In the genomic region with DNA sequence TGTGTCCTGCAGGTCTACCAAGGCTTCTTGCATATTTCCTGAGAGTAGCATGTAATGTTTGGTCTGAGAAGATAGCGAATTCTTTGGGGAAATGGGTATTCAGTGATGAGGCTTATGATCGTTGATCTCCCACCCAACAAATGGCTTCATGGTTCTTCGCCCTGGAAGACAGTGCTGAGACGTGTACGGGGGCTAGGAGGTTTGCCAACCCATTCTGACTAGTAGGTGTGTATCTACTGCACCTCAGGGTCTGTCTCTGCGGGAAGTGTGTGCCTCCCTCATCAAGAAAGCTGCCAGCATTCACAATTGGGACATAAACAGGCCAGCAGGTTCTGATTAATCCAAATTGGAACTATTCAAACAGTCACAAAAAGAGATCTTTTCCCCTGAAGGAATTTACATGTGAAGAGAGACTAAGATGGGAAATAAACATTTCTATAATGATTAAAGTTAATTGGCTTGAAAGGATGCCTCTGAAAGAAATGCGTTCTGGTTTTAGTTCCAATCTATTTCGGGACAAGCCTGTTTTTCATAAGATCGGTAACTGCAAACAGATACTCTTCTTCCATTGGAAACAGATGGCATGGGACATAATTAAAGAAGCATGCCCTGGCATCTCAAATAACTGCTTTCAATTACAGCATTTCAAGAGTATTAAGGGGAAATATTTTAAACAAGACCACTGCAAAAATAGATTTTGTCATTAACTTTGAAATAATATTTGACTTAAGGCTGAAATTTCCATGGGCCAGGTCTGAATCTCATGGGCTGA, we compare ENCODE assay signal across 24 mouse cellular contexts. TPM values are rescaled to one million over a fixed set of nuclear protein-coding genes. Genes with fewer than 3 reads are reported as not detected.
DNase-seq lines count a peak whose midpoint lies in the region; ATAC-seq and TF ChIP-seq lines count a peak whose summit lies in the region.
"Had no signal": no experiment of that assay in that cellular context is flagged by ENCODE, and none has a peak within 500 bp of the region (broad histone marks: within the 10 kb centered on the region; RNA-seq: fewer than 3 reads in every experiment).

No protein-coding gene starts in this region.

- H3K9me3 ChIP-seq in forebrain, embryonic 15.5 days, result no peaks in the 10 kb centered on the region
- H3K9me3 ChIP-seq in forebrain, embryonic 12.5 days, result no peaks in the 10 kb centered on the region

- DNase-seq in right cerebral cortex, postnatal 4 days, result peak; percentile 4
- DNase-seq in right cerebral cortex, adult 2 months (ENCODE audit: low spot score in 2 of 2), result no peak
- DNase-seq in kidney, adult 8-10 months, result no peak
- no peak for DNase-seq in heart, adult 8-10 months (ENCODE audit: low spot score)
- DNase-seq in adrenal gland, postnatal 4 days (ENCODE audit: low spot score in 2 of 2), result no peak
- DNase-seq: adrenal gland, postnatal 10 days; cerebellum, adult 8-10 months; gastrocnemius, postnatal 14 days; heart, adult 2 months; lung, adult 2 months had no signal

- no peaks in the 10 kb centered on the region for H3K36me3 ChIP-seq in forebrain, embryonic 15.5 days
- no peaks in the 10 kb centered on the region for H3K36me3 ChIP-seq in forebrain, embryonic 12.5 days (replicated peaks)

- no peak overlapping the region for H3K9ac ChIP-seq in forebrain, embryonic 15.5 days (replicated peaks)
- no peak overlapping the region for H3K9ac ChIP-seq in forebrain, embryonic 12.5 days
- H3K9ac ChIP-seq: hindbrain, embryonic 14.5 days had no signal

- H3K27me3 ChIP-seq in forebrain, embryonic 15.5 days, result no peaks in the 10 kb centered on the region
- H3K27me3 ChIP-seq in forebrain, embryonic 12.5 days, result no peaks in the 10 kb centered on the region

- peak overlapping the region; percentile 17; the same call in 1 of the 2 replicates for H3K27ac ChIP-seq in forebrain, embryonic 15.5 days (replicated peaks)
- H3K27ac ChIP-seq in forebrain, embryonic 12.5 days, result no peak overlapping the region
- peak overlapping the region; percentile 24 for H3K27ac ChIP-seq in embryonic fibroblast, embryonic 13.5 days (ENCODE audit: insufficient read depth, low read length)
- H3K27ac ChIP-seq: heart, adult 2 months; hindbrain, embryonic 14.5 days; kidney, postnatal 0 days; macrophage had no signal

- no peak for TF ChIP-seq CTCF in embryonic fibroblast, embryonic 13.5 days (IDR thresholded peaks at IDR 0.05; ENCODE audit: borderline replicate concordance, insufficient read depth, low read length)

- H3K4me2 ChIP-seq in forebrain, embryonic 15.5 days (replicated peaks), result no peak overlapping the region
- no peak overlapping the region for H3K4me2 ChIP-seq in forebrain, embryonic 12.5 days
- H3K4me2 ChIP-seq: hindbrain, embryonic 14.5 days; liver, embryonic 11.5 days; midbrain, embryonic 11.5 days had no signal

- 49% methylated on average over 9 of the region's 9 CpGs for WGBS in forebrain, embryonic 15.5 days
- WGBS in forebrain, embryonic 12.5 days, result 68% methylated on average over 9 of the region's 9 CpGs

- ATAC-seq in forebrain, embryonic 15.5 days (replicated peaks), result no peak
- no peak for ATAC-seq in forebrain, embryonic 12.5 days (ENCODE audit: low FRiP score)
- ATAC-seq: intestine, embryonic 16.5 days had no signal

- peaks cover 11% of the 10 kb centered on the region for H3K4me1 ChIP-seq in forebrain, embryonic 15.5 days
- no peaks in the 10 kb centered on the region for H3K4me1 ChIP-seq in forebrain, embryonic 12.5 days
- peaks cover 7% of the 10 kb centered on the region for H3K4me1 ChIP-seq in embryonic fibroblast, embryonic 13.5 days (ENCODE audit: control insufficient read depth, insufficient read depth, low read length)

- no peak for TF ChIP-seq POLR2A in embryonic fibroblast, embryonic 13.5 days (IDR thresholded peaks at IDR 0.05; ENCODE audit: low read depth, low read length)

- H3K4me3 ChIP-seq in forebrain, embryonic 15.5 days, result no peak overlapping the region
- no peak overlapping the region for H3K4me3 ChIP-seq in forebrain, embryonic 12.5 days (replicated peaks)
- no peak overlapping the region for H3K4me3 ChIP-seq in embryonic fibroblast, embryonic 13.5 days (ENCODE audit: insufficient read depth, low read length)
- H3K4me3 ChIP-seq: heart, adult 2 months had no signal

RNA-seq across cellular contexts. Expression of a gene that starts 43.8 kb away (rescaled TPM):
- not detected in 2 replicates for polyA plus RNA-seq in forebrain, embryonic 15.5 days (2015; fragmentation: Nextera tagmentation; extraction: Ambion mirVana)
- polyA plus RNA-seq in forebrain, embryonic 12.5 days (2016; fragmentation: Nextera tagmentation; extraction: Ambion mirVana), result not detected in 2 replicates
- polyA plus RNA-seq in embryonic fibroblast, embryonic 13.5 days (2011; ENCODE audit: insufficient read length, low read depth, missing spikeins), result not detected in 2 replicates
- total RNA-seq in heart, adult 8-10 months (2022), result not detected
- total RNA-seq in adrenal gland, postnatal 4 days (2021), result not detected
- total RNA-seq: adrenal gland, postnatal 10 days; common myeloid progenitor, adult 5-6 weeks; gastrocnemius, postnatal 14 days; heart, adult 2 months; layer of hippocampus, adult 8-10 months; left cerebral cortex, postnatal 14 days had no signal
- polyA plus RNA-seq: heart, adult 2 months; heart, postnatal 0 days; hindbrain, embryonic 14.5 days; intestine, embryonic 16.5 days; kidney, postnatal 0 days; liver, embryonic 11.5 days; lung, adult 2 months; macrophage; midbrain, embryonic 11.5 days; neural tube, embryonic 14.5 days had no signal
